Mouse (Mus musculus) heart, embryonic 13.5 days (tissue): ENCODE measurements at regions not wholly inside any gene's neighbourhood (a gene's known extent, or its start where the extent isn't known, plus 50 kb on each side); places are given as distances from the start of the nearest gene placed in this dataset.

Experiments used
- ATAC-seq: fragments of 200-750 bp; cut with Nextera tagmentation; 2 replicates; pipeline ENCODE4 v1.8.0; 2017; ENCODE audit warnings: moderate TSS enrichment; ENCODE audit not compliant: insufficient number of reproducible peaks, low FRiP score, low TSS enrichment; ENCODE audit errors: extremely low read depth
- H3K27ac ChIP-seq: fragments of 300-500 bp; sonication (generic); replicated peaks from 2 replicates; pipeline ENCODE4 v1.5.1; 2015; ENCODE audit warnings: moderate library complexity, mild to moderate bottlenecking, inconsistent platforms
- H3K27me3 ChIP-seq: fragments of 300-500 bp; sonication (generic); replicated peaks from 2 replicates; pipeline ENCODE4 v1.6.1; 2015; ENCODE audit warnings: mild to moderate bottlenecking, inconsistent platforms
- H3K36me3 ChIP-seq: fragments of 300-500 bp; sonication (generic); 2 replicates; pipeline ENCODE4 v1.6.1; 2015; ENCODE audit warnings: mild to moderate bottlenecking, inconsistent platforms
- H3K4me1 ChIP-seq: fragments of 300-500 bp; sonication (generic); 2 replicates; pipeline ENCODE4 v1.6.1; 2015; ENCODE audit warnings: inconsistent platforms
- H3K4me2 ChIP-seq: fragments of 300-500 bp; sonication (generic); 2 replicates; pipeline ENCODE4 v1.6.1; 2015; ENCODE audit warnings: inconsistent platforms, mild to moderate bottlenecking, moderate library complexity
- H3K4me3 ChIP-seq: fragments of 300-500 bp; sonication (generic); 2 replicates; pipeline ENCODE4 v1.5.1; 2015; ENCODE audit warnings: moderate library complexity, mild to moderate bottlenecking, inconsistent platforms
- H3K9ac ChIP-seq: fragments of 300-500 bp; sonication (generic); 2 replicates; pipeline ENCODE4 v1.6.1; 2015; ENCODE audit warnings: inconsistent platforms, mild to moderate bottlenecking, moderate library complexity
- H3K9me3 ChIP-seq: fragments of 300-500 bp; sonication (generic); 2 replicates; pipeline ENCODE4 v1.6.1; 2016; ENCODE audit warnings: inconsistent platforms
- WGBS: fragments of 180-500 bp; shearing (Covaris S2); methylation state at CpG from one replicate; pipeline ENCODE4 v1.1.7; 2015; ENCODE audit warnings: mixed read lengths; 5-methylcytosine and 5-hydroxymethylcytosine counted together

DNA sequence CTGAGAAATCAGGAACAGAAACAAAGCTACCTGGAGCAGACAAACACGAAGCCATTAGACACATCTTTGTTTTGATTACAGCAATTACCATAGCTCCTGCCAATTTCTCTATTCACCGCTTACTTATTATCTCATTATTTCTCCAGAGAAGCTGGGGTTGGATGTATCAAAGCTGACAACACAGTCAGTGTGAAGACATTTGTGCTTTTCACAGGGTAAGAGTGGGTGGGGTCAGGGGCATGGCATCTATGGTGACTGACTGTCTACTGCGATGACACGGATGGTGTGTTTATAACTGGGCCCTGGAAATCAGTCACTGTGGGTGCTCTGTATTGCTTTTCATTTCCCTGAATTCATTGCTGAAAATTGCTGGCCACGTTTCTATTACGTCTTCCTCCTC lies 815.0 kb upstream of the Adgrl2 start:
- no peak for ATAC-seq
- 71% methylated on average over 6 of the region's 6 CpGs for WGBS
- no peaks in the 10 kb centered on the region for H3K4me1 ChIP-seq
- no peaks in the 10 kb centered on the region for H3K9me3 ChIP-seq
- no peak overlapping the region for H3K4me3 ChIP-seq
- no peaks in the 10 kb centered on the region for H3K36me3 ChIP-seq
- H3K4me2 ChIP-seq: no peak overlapping the region
- no peak overlapping the region for H3K27ac ChIP-seq
- no peak overlapping the region for H3K9ac ChIP-seq
- H3K27me3 ChIP-seq: no peaks in the 10 kb centered on the region

DNA sequence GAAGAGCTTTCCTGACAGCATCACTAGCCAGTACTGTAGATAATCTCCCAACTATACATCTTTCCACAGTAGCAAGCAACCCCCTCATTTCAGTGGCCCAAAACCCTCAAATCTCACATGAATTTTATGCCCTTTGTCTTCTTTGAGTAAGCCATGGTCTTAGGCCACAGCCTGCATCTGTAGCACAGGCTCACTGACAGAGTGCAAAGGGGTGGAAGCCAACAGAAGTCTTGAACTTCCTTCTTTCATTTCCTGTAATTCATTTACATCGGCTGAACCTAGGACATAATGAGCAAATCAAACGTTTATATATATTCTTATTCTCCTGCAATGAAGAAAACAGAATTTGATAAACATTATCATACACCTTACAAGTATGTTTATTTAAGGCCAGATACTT lies 805.8 kb upstream of the Adgrl2 start:
- no peak for ATAC-seq
- no peak overlapping the region for H3K27ac ChIP-seq

GRCm38 (mm10) chr3:149791593-149791992 lies 801.2 kb upstream of the Adgrl2 start:
- Histone ChIP-seq H3K27me3 (no peaks in the 10 kb centered on the region), H3K4me1 (no peaks in the 10 kb centered on the region), H3K27ac (no peak overlapping the region), H3K9me3 (no peaks in the 10 kb centered on the region), H3K36me3 (no peaks in the 10 kb centered on the region), H3K9ac (no peak overlapping the region), H3K4me2 (no peak overlapping the region), H3K4me3 (no peak overlapping the region)
- 62% methylated on average over 2 of the region's 2 CpGs for WGBS
- no peak for ATAC-seq

More for the DNA sequence above, 805.8 kb upstream of the Adgrl2 start:
- H3K27me3 ChIP-seq: no peaks in the 10 kb centered on the region
- no peak overlapping the region for H3K4me2 ChIP-seq
- no peaks in the 10 kb centered on the region for H3K36me3 ChIP-seq
- H3K9ac ChIP-seq: no peak overlapping the region
- no peaks in the 10 kb centered on the region for H3K4me1 ChIP-seq
- WGBS: 68% methylated on average over 2 of the region's 2 CpGs
- no peak overlapping the region for H3K4me3 ChIP-seq
- no peaks in the 10 kb centered on the region for H3K9me3 ChIP-seq

DNA sequence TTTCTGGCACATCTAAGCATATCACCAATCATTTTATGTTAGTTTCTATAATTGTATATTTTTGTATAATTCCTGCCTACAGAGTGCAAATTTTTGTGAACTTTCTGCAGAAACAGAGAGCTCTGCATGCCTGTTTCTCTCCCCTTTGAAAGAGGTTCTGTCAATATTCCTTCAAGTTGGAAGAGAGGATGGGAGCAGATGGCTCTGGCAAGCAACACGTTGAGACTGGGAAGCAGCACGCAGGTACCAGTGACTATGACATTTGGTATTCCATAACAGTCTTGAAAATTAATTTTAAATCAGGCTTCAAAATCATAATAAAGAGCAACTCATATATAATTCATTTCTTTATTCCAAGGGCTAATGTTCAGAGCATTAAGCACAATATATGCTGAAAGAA lies 795.7 kb upstream of the Adgrl2 start:
- no peak for ATAC-seq
- H3K4me3 ChIP-seq: no peak overlapping the region
- no peak overlapping the region for H3K4me2 ChIP-seq
- no peaks in the 10 kb centered on the region for H3K9me3 ChIP-seq
- H3K4me1 ChIP-seq: no peaks in the 10 kb centered on the region
- no peaks in the 10 kb centered on the region for H3K36me3 ChIP-seq
- H3K27ac ChIP-seq: no peak overlapping the region
- no peaks in the 10 kb centered on the region for H3K27me3 ChIP-seq
- whole genome bisulfite sequencing: 76% methylated on average over 2 of the region's 2 CpGs
- H3K9ac ChIP-seq: no peak overlapping the region

DNA sequence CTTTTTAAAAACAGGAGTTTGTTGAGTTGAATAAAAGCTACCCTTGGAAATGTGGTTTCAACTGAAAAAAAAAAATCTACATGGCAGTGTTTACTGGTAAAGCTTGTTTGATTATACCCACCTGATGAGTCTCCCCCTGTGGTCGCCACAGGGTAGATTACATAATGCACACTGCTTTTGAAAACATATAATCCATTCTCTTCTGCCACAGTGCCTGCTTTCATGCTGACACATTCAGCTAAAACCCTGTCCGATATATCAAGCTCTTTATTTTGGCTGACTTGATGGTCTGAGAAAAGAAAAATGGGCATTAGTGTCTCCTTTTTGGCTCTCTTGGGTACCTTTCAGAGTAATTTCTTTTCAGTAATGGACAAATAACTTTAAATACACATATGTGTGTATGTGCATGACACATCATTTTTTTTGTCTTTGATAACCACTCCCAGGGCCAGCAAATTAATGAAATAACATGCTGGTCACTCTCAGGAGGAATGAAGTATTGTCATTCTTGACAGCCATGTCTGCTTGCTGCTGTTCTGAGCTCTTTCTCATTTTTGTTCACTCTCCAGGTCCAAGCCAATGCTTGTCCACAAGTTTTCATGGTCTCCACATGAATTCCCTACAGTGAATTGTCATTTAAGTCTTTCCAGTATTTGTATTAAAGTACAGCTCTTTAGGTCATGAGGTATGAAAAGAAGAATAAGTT lies 793.7 kb upstream of the Adgrl2 start:
- Histone ChIP-seq H3K4me2 (no peak overlapping the region), H3K27ac (no peak overlapping the region), H3K9me3 (no peaks in the 10 kb centered on the region), H3K4me1 (no peaks in the 10 kb centered on the region), H3K4me3 (no peak overlapping the region), H3K9ac (no peak overlapping the region), H3K27me3 (no peaks in the 10 kb centered on the region), H3K36me3 (no peaks in the 10 kb centered on the region)
- 76% methylated on average over 2 of the region's 2 CpGs for WGBS
- ATAC-seq: no peak

DNA sequence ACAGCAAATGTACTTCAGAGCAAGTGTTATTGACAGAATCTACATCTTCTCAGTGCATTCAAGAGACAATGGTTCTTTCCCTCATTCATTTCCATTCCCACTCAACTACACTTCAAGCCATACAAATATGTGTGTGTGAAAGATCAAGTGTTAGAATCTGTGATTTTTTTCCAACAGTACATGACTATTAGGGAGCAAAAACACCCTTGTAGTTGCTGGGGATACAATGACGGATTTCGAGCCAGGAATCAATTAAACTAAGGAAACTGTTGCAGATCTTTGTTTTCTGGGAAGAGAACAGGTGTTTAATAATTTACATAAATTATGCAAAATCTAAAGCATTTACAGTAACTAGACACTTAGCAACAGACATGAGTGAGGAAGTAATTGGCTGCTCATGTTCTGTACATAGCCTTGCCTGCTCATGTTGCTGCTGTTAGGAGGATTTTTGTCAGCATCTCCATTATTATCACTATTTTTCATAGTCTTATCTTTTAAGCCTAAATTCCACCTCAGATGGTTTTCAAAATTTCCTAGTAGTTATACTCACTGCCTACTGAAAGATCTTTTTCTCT lies 777.6 kb upstream of the Adgrl2 start:
- Histone ChIP-seq H3K9me3 (no peaks in the 10 kb centered on the region), H3K36me3 (no peaks in the 10 kb centered on the region), H3K9ac (no peak overlapping the region), H3K4me1 (no peaks in the 10 kb centered on the region), H3K4me3 (no peak overlapping the region), H3K4me2 (no peak overlapping the region), H3K27me3 (no peaks in the 10 kb centered on the region), H3K27ac (no peak overlapping the region)
- WGBS: 82% methylated on average over 2 of the region's 2 CpGs
- ATAC-seq: no peak

- Histone ChIP-seq H3K27ac (no peak overlapping the region), H3K9me3 (no peaks in the 10 kb centered on the region), H3K36me3 (no peaks in the 10 kb centered on the region), H3K4me1 (no peaks in the 10 kb centered on the region), H3K9ac (no peak overlapping the region), H3K4me3 (no peak overlapping the region), H3K27me3 (no peaks in the 10 kb centered on the region), H3K4me2 (no peak overlapping the region)
- ATAC-seq: no peak
- WGBS: 92% methylated on average over 2 of the region's 2 CpGs
These were observed 770.9 kb upstream of the Adgrl2 start for GRCm38 (mm10) chr3:149761245-149761644.

DNA sequence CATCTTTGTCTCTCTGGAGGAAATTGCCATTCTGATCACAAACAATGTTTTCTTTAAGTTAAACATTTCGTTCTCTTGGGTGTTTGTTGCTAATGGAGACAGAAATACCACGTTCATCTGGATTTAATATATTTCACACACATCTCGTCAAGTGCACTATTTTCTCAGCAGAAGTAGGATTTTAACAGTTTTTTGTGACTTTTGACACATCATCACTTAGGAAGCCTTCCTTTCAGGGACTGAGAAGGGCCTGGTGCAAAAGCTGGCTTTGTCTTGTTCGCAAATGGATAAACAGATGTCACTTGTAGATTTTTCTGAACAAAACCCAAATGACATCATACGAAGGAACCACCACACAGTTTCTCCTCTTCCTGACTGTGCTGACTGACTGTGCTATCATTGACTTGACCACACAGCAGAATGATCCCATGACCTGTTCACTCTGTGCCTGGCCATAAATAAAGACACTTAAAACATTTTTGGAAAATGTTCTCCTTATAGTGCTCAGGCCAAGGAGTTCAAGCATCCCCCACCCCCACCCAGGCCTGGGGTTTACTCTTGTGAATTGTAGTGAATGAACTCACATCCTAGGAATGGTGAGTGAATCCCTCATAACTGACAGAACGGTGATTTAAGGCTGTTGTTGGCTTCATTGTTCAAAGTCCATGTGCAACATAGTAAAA lies 767.7 kb upstream of the Adgrl2 start:
- 64% methylated on average over 6 of the region's 6 CpGs for WGBS
- no peaks in the 10 kb centered on the region for H3K36me3 ChIP-seq
- H3K9me3 ChIP-seq: no peaks in the 10 kb centered on the region; the same call in 1 of the 2 replicates
- no peak overlapping the region for H3K27ac ChIP-seq
- H3K27me3 ChIP-seq: no peaks in the 10 kb centered on the region
- H3K4me1 ChIP-seq: no peaks in the 10 kb centered on the region
- no peak overlapping the region for H3K4me2 ChIP-seq
- H3K4me3 ChIP-seq: no peak overlapping the region
- no peak overlapping the region for H3K9ac ChIP-seq
- no peak for ATAC-seq

DNA sequence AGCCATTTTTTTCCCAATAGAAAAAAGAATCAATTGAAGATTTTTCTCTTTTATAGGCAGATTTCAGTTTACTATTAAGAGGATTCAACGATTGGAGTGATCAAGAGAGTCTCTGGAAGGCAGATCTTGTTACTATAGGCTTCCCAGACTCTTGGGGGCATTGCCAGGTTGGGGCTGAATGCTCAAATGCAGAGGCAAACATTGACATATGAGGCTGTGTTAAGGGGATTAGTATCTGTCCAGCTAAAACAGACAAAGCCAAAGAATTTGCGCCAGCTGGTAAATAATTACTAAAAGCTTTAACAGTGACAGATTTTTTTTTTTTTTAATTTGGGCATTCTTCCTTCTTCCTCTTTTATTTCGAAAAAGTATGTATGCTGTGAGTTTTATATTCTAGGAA lies 745.7 kb upstream of the Adgrl2 start:
- no peaks in the 10 kb centered on the region for H3K9me3 ChIP-seq
- H3K4me3 ChIP-seq: no peak overlapping the region
- no peaks in the 10 kb centered on the region for H3K27me3 ChIP-seq
- no peak for ATAC-seq
- H3K4me2 ChIP-seq: no peak overlapping the region
- H3K4me1 ChIP-seq: peaks cover 7% of the 10 kb centered on the region
- no peak overlapping the region for H3K9ac ChIP-seq
- no peaks in the 10 kb centered on the region for H3K36me3 ChIP-seq
- no peak overlapping the region for H3K27ac ChIP-seq
- WGBS: 73% methylated on average over 3 of the region's 3 CpGs

GRCm38 (mm10) chr3:149726212-149726611 lies 735.9 kb upstream of the Adgrl2 start:
- no peaks in the 10 kb centered on the region for H3K36me3 ChIP-seq
- no peak overlapping the region for H3K4me2 ChIP-seq
- H3K4me1 ChIP-seq: peaks cover 48% of the 10 kb centered on the region
- 32% methylated on average over 4 of the region's 4 CpGs for WGBS
- H3K27ac ChIP-seq: peak overlapping the region; percentile 78
- H3K4me3 ChIP-seq: no peak overlapping the region
- 0 out of 2 replicates have a peak overlapping the region, but pooled peaks have one; percentile 11 for H3K9ac ChIP-seq
- no peaks in the 10 kb centered on the region for H3K9me3 ChIP-seq
- ATAC-seq: no peak
- no peaks in the 10 kb centered on the region for H3K27me3 ChIP-seq

DNA sequence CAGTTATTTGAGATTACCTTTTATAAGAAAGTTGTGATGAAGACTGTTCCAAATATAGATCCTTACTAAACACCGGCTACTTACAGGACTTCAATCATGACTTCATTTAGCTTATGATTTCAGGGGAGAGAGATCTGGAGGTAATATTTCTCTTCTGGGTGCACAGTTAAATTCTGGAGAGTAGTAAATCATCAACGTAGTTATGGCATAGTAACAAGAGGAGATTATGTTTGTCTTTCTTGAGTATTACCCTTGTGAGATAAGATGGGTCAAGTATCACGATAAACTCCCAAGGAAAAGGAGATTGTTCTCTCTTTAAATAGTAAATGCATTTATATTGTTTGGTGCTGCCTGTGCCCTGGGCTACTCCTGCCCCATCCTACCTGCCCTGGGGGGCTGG lies 734.5 kb upstream of the Adgrl2 start:
- no peaks in the 10 kb centered on the region for H3K9me3 ChIP-seq
- no peak overlapping the region for H3K4me2 ChIP-seq
- no peak overlapping the region for H3K4me3 ChIP-seq
- peak overlapping the region; percentile 78; the same call in 1 of the 2 replicates for H3K27ac ChIP-seq
- WGBS: 57% methylated on average over 3 of the region's 3 CpGs
- H3K36me3 ChIP-seq: no peaks in the 10 kb centered on the region
- no peak for ATAC-seq
- no peak overlapping the region for H3K9ac ChIP-seq
- H3K4me1 ChIP-seq: peaks cover 56% of the 10 kb centered on the region
- no peaks in the 10 kb centered on the region for H3K27me3 ChIP-seq
